Mouse (Mus musculus) myocyte (in vitro differentiated cells): Measurements from ENCODE around the gene Psmg1. TPM values are rescaled to one million over a fixed set of nuclear protein-coding genes. Genes with fewer than 3 reads are reported as not detected.
"Not testable (repeated sequence)": the region's sequence is repeated elsewhere in the genome, so short reads cannot be mapped to it uniquely, and the experiment has no call there.

Source experiments
- H3K27me3 ChIP-seq: one replicate; pipeline ENCODE4 v1.6.1; 2011; ENCODE audit not compliant: control insufficient read depth, insufficient read depth, insufficient read length
- H3K36me3 ChIP-seq: one replicate; pipeline ENCODE4 v1.6.1; 2011; ENCODE audit not compliant: control insufficient read depth, insufficient read depth
- H3K4me2 ChIP-seq: one replicate; pipeline ENCODE4 v1.6.1; 2011; ENCODE audit warnings: low read depth, control low read depth
- H3K4me3 ChIP-seq: one replicate; pipeline ENCODE4 v1.5.1; 2011; ENCODE audit warnings: mild to moderate bottlenecking, control low read depth, moderate library complexity
- H3K79me2 ChIP-seq: one replicate; pipeline ENCODE4 v1.6.1; 2011; ENCODE audit not compliant: control insufficient read depth, insufficient read depth
- H3ac ChIP-seq: one replicate; pipeline ENCODE4 v1.6.1; 2011; ENCODE audit not compliant: control insufficient read depth, insufficient read length
- CEBPB ChIP-seq: IDR thresholded peaks from 2 replicates; pipeline ENCODE4 v1.6.1; 2011; ENCODE audit warnings: mild to moderate bottlenecking, moderate library complexity; ENCODE audit not compliant: poor library complexity, insufficient read depth, severe bottlenecking
- E2F4 ChIP-seq: IDR thresholded peaks from one replicate; pipeline ENCODE4 v1.6.1; 2011; ENCODE audit warnings: mild to moderate bottlenecking, control low read depth, moderate library complexity; ENCODE audit not compliant: insufficient read depth
- MAX ChIP-seq: IDR thresholded peaks from one replicate; pipeline ENCODE4 v1.6.1; 2011; ENCODE audit warnings: low read depth, mild to moderate bottlenecking, control low read depth
- MYOD1 ChIP-seq, 3 experiments: IDR thresholded peaks; one replicate each; pipeline ENCODE4 v1.6.1; 2011; ENCODE audit warnings: control low read depth in 2 of 3, low read depth in 2 of 3, mild to moderate bottlenecking in 2 of 3, moderate library complexity in 1 of 3; ENCODE audit not compliant: insufficient read length in 2 of 3, control insufficient read depth in 1 of 3
- MYOG ChIP-seq, 3 experiments: IDR thresholded peaks; one replicate each; pipeline ENCODE4 v1.6.1; 2011; ENCODE audit warnings: control low read depth in 2 of 3, low read depth in 2 of 3, mild to moderate bottlenecking in 2 of 3; ENCODE audit not compliant: insufficient read length in 2 of 3, control insufficient read depth in 1 of 3, insufficient read depth in 1 of 3
- POLR2A ChIP-seq: IDR thresholded peaks from one replicate; pipeline ENCODE4 v1.6.1; 2011; ENCODE audit warnings: low read depth, mild to moderate bottlenecking, control low read depth, moderate library complexity; ENCODE audit not compliant: insufficient read length
- POLR2AphosphoS2 ChIP-seq: IDR thresholded peaks from one replicate; pipeline ENCODE4 v1.6.1; 2011; ENCODE audit warnings: low read depth, control low read depth; ENCODE audit not compliant: insufficient read length
- REST ChIP-seq: IDR thresholded peaks from one replicate; pipeline ENCODE4 v1.6.1; 2011; ENCODE audit warnings: mild to moderate bottlenecking, control low read depth, moderate library complexity; ENCODE audit not compliant: insufficient read depth, insufficient read length
- SRF ChIP-seq: IDR thresholded peaks from one replicate; pipeline ENCODE4 v1.6.1; 2011; ENCODE audit warnings: low read depth; ENCODE audit not compliant: control insufficient read depth, insufficient read length
- TCF12 ChIP-seq: IDR thresholded peaks from one replicate; pipeline ENCODE4 v1.6.1; 2011; ENCODE audit warnings: mild to moderate bottlenecking, control low read depth; ENCODE audit not compliant: poor library complexity, insufficient read depth, severe bottlenecking
- TCF3 ChIP-seq: IDR thresholded peaks from one replicate; pipeline ENCODE4 v1.6.1; 2011; ENCODE audit warnings: low read depth, control low read depth; ENCODE audit not compliant: insufficient read length
- USF1 ChIP-seq: IDR thresholded peaks from one replicate; pipeline ENCODE4 v1.6.1; 2011; ENCODE audit warnings: low read depth, mild to moderate bottlenecking, control low read depth, moderate library complexity
- polyA plus RNA-seq: library from polyadenylated mRNA; unstranded; fragments of >200 nt; fragmentation: generic; extraction: Trizol; gene quantifications from one replicate; pipeline ENCODE4 v1.2.1, GENCODE M21; 2012; ENCODE audit warnings: missing spikeins

The Psmg1 gene
- polyA plus RNA-seq, 1 experiment, result 38.5 TPM

GRCm38 (mm10) chr16:95999291-95999690 lies 8.5 kb upstream of the Psmg1 start:
- Histone ChIP-seq H3K4me2 (no peak overlapping the region), H3K36me3 (peaks cover 55% of the 10 kb centered on the region)

GRCm38 (mm10) chr16:95996156-95996555 lies 5.4 kb upstream of the Psmg1 start:
- Histone ChIP-seq H3K27me3 (no peaks in the 10 kb centered on the region), H3K36me3 (peaks cover 37% of the 10 kb centered on the region), H3K79me2 (no peaks in the 10 kb centered on the region), H3ac (no peak overlapping the region), H3K4me2 (no peak overlapping the region), H3K4me3 (no peak overlapping the region)
- no peak for TF ChIP-seq E2F4
- no peak for TF ChIP-seq SRF
- TF ChIP-seq POLR2AphosphoS2, result peak; percentile 34
- no peak for TF ChIP-seq TCF12

More at GRCm38 (mm10) chr16:95999291-95999690, 8.5 kb upstream of the Psmg1 start:
- Histone ChIP-seq H3K79me2 (no peaks in the 10 kb centered on the region), H3K4me3 (no peak overlapping the region), H3K27me3 (no peaks in the 10 kb centered on the region), H3ac (no peak overlapping the region)
- TF ChIP-seq MYOD1 (IDR thresholded peaks at IDR 0.05; ENCODE audit: control insufficient read depth in 1 of 3, insufficient read length in 2 of 3, low read depth in 2 of 3) (no peak), USF1 (peak; percentile 30), CEBPB (no peak), REST (no peak), TCF12 (no peak), TCF3 (no peak), E2F4 (no peak)

DNA sequence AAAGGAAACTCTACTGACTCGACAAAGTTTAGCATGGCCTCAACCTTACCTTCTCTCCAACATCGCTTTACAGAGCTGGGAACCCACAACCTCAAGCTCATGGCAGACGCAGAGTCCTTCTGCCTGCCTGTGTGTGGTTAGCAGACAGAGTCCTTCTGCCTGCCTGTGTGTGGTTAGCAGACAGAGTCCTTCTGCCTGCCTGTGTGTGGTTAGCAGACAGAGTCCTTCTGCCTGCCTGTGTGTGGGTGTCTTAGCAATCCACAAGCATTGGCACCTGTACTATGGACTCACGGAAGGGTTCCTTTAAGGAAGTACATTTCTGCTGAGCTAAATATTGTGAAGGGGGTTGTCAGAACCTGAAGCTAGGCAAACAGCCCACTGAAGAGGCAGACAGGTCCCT lies 3.8 kb upstream of the Psmg1 start:
- peak; percentile 15 for TF ChIP-seq POLR2A
- H3K4me2 ChIP-seq, H3K27me3 ChIP-seq, H3K79me2 ChIP-seq, H3K4me3 ChIP-seq, H3ac ChIP-seq: not testable (repeated sequence)
- H3K36me3 ChIP-seq, result peaks cover 23% of the 10 kb centered on the region

DNA sequence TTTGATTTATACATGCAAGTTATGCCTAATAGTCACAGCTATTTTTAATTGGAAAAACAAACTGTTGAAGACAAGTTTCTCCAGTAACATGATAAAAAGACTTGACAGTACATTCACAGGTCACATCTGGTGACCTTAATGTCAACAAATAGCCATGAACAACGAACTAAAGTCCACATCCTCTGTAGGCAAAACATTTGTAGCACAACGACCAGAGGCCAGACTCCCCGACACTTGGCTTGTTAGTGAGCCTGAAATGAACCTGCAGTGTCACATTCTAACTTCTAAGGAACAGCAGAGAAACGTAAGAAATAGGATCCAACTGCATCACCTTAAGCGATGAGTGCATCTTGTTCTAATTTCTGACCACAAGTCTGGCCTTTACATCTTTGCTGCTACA lies 1.8 kb upstream of the Psmg1 start:
- H3K79me2 ChIP-seq, result no peaks in the 10 kb centered on the region
- no peak overlapping the region for H3K4me3 ChIP-seq
- no peaks in the 10 kb centered on the region for H3K27me3 ChIP-seq
- H3ac ChIP-seq, result no peak overlapping the region
- peaks cover 14% of the 10 kb centered on the region for H3K36me3 ChIP-seq
- no peak overlapping the region for H3K4me2 ChIP-seq
- TF ChIP-seq POLR2AphosphoS2 (peak; percentile 22), MYOD1 (IDR thresholded peaks at IDR 0.05; ENCODE audit: control insufficient read depth in 1 of 3, insufficient read length in 2 of 3, low read depth in 2 of 3) (no peak)

DNA sequence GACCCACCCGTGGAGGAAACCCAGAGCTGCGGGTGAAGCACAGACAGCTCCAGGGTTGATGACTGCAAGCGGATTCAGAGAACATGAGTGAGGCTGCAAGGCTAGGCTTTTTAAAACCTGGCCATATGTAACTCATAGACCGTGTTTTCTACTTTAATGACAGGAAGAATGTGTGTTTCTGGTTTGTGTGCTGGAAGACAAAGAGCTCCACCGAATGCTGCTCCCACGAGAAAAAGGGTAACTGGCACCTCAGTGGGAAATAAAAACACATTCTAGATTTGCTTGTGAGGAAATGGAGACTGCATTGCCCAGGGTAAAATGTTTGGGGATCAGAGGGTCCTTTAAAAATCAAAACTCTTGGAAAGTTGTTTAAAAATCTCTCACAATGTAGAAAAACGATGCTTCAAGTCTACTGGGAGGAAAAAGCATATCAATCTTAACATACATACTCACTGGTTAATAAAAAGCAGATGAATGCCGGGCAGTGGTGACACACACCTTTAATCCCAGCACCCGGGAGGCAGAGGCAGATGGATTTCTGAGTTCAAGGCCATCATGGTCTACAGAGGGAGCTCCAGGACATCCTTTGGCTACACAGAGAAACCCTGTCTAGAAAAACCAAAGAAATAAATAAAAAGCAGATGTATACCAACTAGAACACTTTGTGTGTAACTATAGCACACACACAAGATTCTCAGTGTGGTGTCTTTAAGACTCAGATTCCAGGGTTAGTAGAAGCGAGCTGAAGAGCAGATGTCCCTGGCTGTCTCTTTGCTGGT lies 551 bp upstream of the Psmg1 start:
- peak overlapping the region; percentile 85 for H3ac ChIP-seq
- H3K4me2 ChIP-seq, result peak overlapping the region; percentile 90
- H3K27me3 ChIP-seq, result no peaks in the 10 kb centered on the region
- no peaks in the 10 kb centered on the region for H3K79me2 ChIP-seq
- H3K4me3 ChIP-seq, result peak overlapping the region; percentile 46
- peaks cover 8% of the 10 kb centered on the region for H3K36me3 ChIP-seq
- TF ChIP-seq E2F4 (no peak), SRF (no peak), POLR2AphosphoS2 (no peak), TCF12 (no peak), CEBPB (no peak), MYOG (IDR thresholded peaks at IDR 0.05; ENCODE audit: control insufficient read depth in 1 of 3, insufficient read depth in 1 of 3, insufficient read length in 2 of 3, low read depth in 2 of 3) (no peak), USF1 (no peak)

DNA sequence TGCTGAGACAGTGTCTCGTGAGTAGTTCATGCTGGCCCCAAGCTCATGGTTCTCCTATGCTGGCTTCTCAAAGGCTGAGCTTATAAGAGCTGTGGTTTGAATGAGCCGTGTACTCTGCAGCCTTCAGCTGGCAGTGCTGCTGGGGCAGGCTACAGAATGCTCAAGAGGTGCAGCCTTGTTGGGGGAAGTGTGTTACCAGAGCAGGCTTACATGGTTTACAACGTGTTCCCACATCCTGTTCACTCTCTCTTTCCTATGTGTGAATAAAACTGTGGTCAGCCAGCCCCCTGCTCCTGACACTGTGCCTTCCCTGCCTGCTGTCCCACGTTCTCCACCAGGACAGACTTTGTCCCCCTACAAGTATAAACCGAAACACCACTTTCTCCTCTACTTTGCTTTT lies 5.8 kb downstream of the Psmg1 start:
- Histone ChIP-seq H3K4me2 (no peak overlapping the region), H3K79me2 (no peaks in the 10 kb centered on the region), H3K4me3 (no peak overlapping the region), H3K36me3 (peaks cover 25% of the 10 kb centered on the region), H3K27me3 (no peaks in the 10 kb centered on the region), H3ac (no peak overlapping the region)
- no peak for TF ChIP-seq POLR2A
- TF ChIP-seq TCF12, result no peak
- TF ChIP-seq MAX, result no peak
- TF ChIP-seq E2F4, result no peak
- TF ChIP-seq TCF3, result no peak
- TF ChIP-seq POLR2AphosphoS2, result no peak
- TF ChIP-seq CEBPB, result no peak
- TF ChIP-seq REST, result no peak
- no peak for TF ChIP-seq USF1
- TF ChIP-seq MYOG (IDR thresholded peaks at IDR 0.05; ENCODE audit: control insufficient read depth in 1 of 3, insufficient read depth in 1 of 3, insufficient read length in 2 of 3, low read depth in 2 of 3), result no peak
- TF ChIP-seq MYOD1 (IDR thresholded peaks at IDR 0.05; ENCODE audit: control insufficient read depth in 1 of 3, insufficient read length in 2 of 3, low read depth in 2 of 3), result no peak
- no peak for TF ChIP-seq SRF
